Mouse (Mus musculus) forebrain, embryonic 10.5 days (tissue): ENCODE results near the gene Apool. TPM values are rescaled to one million over a fixed set of nuclear protein-coding genes. Genes with fewer than 3 reads are reported as not detected.

ENCODE experiments used
- polyA plus RNA-seq: library from polyadenylated mRNA; unstranded; fragments of >200 nt; fragmentation: Nextera tagmentation; extraction: Ambion mirVana; gene quantifications from 2 replicates; pipeline ENCODE4 v1.2.1, GENCODE M21; 2016

The Apool gene
- polyA plus RNA-seq, 1 experiment from 2014 or later, result 70.6 TPM

Other genes with a start within 250 kb of the Apool start
- gene 4933403O08Rik, start 72.3 kb upstream of the Apool start, polyA plus RNA-seq, result 0.10 TPM in 1 of 2 replicates, not detected in the other
- gene Satl1, start 95.4 kb downstream of the Apool start, polyA plus RNA-seq, result not detected in 2 replicates
- 0.11 TPM in 1 of 2 replicates, not detected in the other for gene 2010106E10Rik, start 183.9 kb downstream of the Apool start, polyA plus RNA-seq